Mouse (Mus musculus): Measurements from ENCODE around the gene Ubac2. TPM values are rescaled to one million over a fixed set of nuclear protein-coding genes. Genes with fewer than 3 reads are reported as not detected.

Ubac2 gene
- polyA plus RNA-seq, 1 experiment from 2014 or later, result 43.8 TPM

DNA sequence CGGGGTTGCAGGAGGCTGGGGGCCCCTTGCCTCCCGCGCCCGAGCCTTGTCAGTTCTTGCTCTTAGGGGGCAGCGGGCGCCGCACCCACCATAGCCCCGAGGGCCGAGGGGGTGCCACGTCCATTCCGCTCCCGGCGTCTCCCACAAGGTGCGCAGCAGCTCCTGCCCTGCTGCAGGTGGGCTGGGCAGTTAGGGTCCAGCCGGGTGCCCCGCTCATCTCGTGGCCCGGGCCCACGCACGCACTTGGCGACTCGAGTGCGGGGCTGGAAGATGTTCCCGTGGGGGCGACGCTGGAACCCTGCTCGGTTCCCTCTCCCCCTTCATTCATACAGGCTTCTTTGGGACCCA, 413 bp downstream of the Ubac2 start:
- peak; percentile 54; the same call in 1 of the 2 replicates for ATAC-seq (replicated peaks; ENCODE audit: low FRiP score)
- no peak for DNase-seq (ENCODE audit: low spot score)

DNA sequence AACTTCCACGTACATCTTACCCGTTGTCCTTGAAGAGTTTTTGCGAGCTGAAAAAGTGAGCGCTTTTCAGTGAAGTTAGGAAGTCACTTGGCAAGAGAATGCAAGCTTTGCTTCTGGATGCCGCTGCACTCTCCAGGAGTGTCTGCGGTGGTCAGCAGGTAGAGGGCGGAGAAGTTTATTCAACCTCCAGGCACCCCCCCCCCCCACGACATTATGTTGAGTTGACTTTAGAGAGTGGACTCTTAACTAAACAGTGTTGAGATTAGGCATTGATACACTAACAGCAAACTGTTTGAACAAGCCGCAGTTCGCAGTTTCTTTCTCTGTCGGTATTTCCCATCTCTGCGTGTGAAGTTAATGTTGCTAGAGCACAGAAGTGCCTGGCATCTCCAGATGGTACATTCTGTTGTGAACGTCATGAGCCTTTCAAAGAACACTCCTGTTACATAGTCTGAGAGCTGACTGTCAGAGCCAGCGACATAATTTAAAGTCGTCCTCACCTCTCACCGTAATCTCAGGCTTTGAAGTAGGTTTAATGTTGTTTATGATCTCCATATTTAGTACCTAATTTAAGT, 933 bp downstream of the Ubac2 start:
- DNase-seq (ENCODE audit: low spot score), result no peak
- Histone ChIP-seq H3K4me3 (ENCODE audit: low read depth, low read length) (peak overlapping the region; percentile 95), H3K36me3 (ENCODE audit: control insufficient read depth, insufficient read depth, low read length) (no peaks in the 10 kb centered on the region), H3K9ac (ENCODE audit: low read depth, low read length) (peak overlapping the region; percentile 93), H3K9me3 (ENCODE audit: control insufficient read depth, low read length) (no peaks in the 10 kb centered on the region), H3K4me2 (peak overlapping the region; percentile 96), H3K27me3 (replicated peaks; ENCODE audit: control insufficient read depth, insufficient read depth, low read length) (no peaks in the 10 kb centered on the region), H3K27ac (ENCODE audit: low read depth, low read length) (no peak overlapping the region), H3K4me1 (replicated peaks; ENCODE audit: control insufficient read depth, insufficient read depth, low read length) (no peaks in the 10 kb centered on the region; the same call in none of the 2 replicates)
- ATAC-seq (replicated peaks; ENCODE audit: low FRiP score), result no peak
- WGBS, result 18% methylated on average over 16 of the region's 16 CpGs

More for the DNA sequence above, 413 bp downstream of the Ubac2 start:
- Histone ChIP-seq H3K36me3 (ENCODE audit: control insufficient read depth, insufficient read depth, low read length) (no peaks in the 10 kb centered on the region), H3K4me2 (peak overlapping the region; percentile 96), H3K9ac (ENCODE audit: low read depth, low read length) (peak overlapping the region; percentile 93), H3K27me3 (replicated peaks; ENCODE audit: control insufficient read depth, insufficient read depth, low read length) (no peaks in the 10 kb centered on the region), H3K4me1 (replicated peaks; ENCODE audit: control insufficient read depth, insufficient read depth, low read length) (no peaks in the 10 kb centered on the region; the same call in 1 of the 2 replicates), H3K9me3 (ENCODE audit: control insufficient read depth, low read length) (no peaks in the 10 kb centered on the region), H3K27ac (ENCODE audit: low read depth, low read length) (peak overlapping the region; percentile 95), H3K4me3 (ENCODE audit: low read depth, low read length) (peak overlapping the region; percentile 95)
- WGBS, result under 1% methylated on average over 27 of the region's 27 CpGs

DNA sequence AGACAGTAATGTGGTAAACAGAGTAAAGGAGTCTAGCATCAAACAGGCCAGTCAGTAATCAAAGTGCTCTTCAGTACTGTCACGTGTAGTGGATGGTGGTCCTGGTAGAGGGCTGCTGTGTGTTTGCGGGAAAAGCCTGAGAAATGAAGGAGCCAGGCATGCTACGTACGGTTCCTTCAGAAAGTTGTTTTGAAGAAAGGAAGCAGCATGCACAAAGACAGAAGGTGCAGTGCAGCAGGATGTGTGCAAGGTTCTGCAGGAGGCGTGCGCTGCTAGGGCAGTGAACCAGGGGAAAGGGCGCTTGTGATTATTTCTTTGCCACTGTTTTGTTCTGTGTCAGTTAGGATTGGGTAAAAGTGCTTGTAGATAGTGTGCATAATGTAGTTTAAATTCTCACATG, 2.8 kb downstream of the Ubac2 start:
- H3K27ac ChIP-seq (ENCODE audit: low read depth, low read length), result no peak overlapping the region
- DNase-seq (ENCODE audit: low spot score), result no peak
- H3K9me3 ChIP-seq (ENCODE audit: control insufficient read depth, low read length), result no peaks in the 10 kb centered on the region
- no peaks in the 10 kb centered on the region; the same call in none of the 2 replicates for H3K4me1 ChIP-seq (replicated peaks; ENCODE audit: control insufficient read depth, insufficient read depth, low read length)
- H3K27me3 ChIP-seq (replicated peaks; ENCODE audit: control insufficient read depth, insufficient read depth, low read length), result no peaks in the 10 kb centered on the region
- no peak overlapping the region for H3K9ac ChIP-seq (ENCODE audit: low read depth, low read length)
- no peak overlapping the region for H3K4me2 ChIP-seq
- WGBS, result 86% methylated on average over 7 of the region's 7 CpGs
- H3K36me3 ChIP-seq (ENCODE audit: control insufficient read depth, insufficient read depth, low read length), result no peaks in the 10 kb centered on the region
- no peak overlapping the region for H3K4me3 ChIP-seq (ENCODE audit: low read depth, low read length)
- no peak for ATAC-seq (replicated peaks; ENCODE audit: low FRiP score)

DNA sequence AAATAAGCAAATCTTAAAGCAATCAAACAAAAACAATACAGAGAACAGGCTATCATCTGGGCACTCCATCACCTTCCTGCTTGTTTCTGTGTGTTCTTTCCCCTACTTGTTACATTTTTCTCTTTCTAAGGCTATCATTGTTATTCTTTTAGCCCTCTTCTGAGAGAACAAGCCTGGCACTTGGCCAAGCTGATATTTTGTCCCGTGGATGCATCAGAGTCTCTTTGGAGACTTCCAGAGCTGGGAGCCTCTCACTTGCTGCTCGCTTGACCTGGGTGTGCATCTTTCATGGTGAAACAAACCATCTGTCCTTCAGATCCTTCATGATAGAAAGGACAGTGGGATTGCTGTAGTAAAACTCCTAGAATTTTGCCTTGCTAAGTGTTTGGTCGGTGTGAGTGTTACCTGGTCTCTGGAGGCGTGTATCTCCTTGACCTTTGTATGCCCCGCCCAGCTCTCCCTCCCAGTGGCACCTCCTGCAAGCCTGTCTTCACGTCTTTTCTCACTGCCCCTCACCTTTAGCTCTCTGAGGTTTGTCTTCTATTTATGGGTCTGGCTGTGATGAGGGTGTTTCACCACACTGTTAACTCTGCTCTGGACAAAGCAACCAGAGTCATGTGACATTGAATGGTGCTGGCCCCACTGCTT, 5.9 kb downstream of the Ubac2 start:
- DNase-seq (ENCODE audit: low spot score), result no peak
- no peak for ATAC-seq (replicated peaks; ENCODE audit: low FRiP score)

DNA sequence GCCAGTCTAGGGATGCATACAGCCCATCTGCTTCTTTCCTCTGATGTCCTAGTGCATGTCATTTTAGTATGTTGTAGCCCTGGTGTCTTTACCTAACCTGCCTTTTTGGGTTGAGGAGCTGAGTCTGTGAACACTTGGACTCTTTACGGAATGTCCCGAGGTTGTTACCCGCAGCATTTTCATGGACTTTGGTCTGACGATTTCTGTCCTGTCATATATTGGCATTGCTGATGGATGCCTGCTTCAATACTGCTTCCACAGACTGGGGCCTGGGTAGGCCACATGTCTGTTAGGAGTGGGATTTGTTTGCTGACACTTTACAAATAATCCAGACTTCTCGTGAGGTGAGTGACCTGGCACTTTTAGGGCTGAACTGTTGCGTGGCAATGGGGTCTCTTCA, 15.3 kb downstream of the Ubac2 start:
- Histone ChIP-seq H3K9ac (ENCODE audit: low read depth, low read length) (no peak overlapping the region), H3K27me3 (replicated peaks; ENCODE audit: control insufficient read depth, insufficient read depth, low read length) (no peaks in the 10 kb centered on the region), H3K27ac (ENCODE audit: low read depth, low read length) (no peak overlapping the region), H3K36me3 (ENCODE audit: control insufficient read depth, insufficient read depth, low read length) (no peaks in the 10 kb centered on the region), H3K4me3 (ENCODE audit: low read depth, low read length) (no peak overlapping the region), H3K9me3 (ENCODE audit: control insufficient read depth, low read length) (no peaks in the 10 kb centered on the region), H3K4me1 (replicated peaks; ENCODE audit: control insufficient read depth, insufficient read depth, low read length) (no peaks in the 10 kb centered on the region), H3K4me2 (no peak overlapping the region)
- ATAC-seq (replicated peaks; ENCODE audit: low FRiP score) (no peak), DNase-seq (ENCODE audit: low spot score) (no peak)
- 80% methylated on average over 6 of the region's 6 CpGs for WGBS

More for the DNA sequence above, 5.9 kb downstream of the Ubac2 start:
- Histone ChIP-seq H3K4me2 (no peak overlapping the region), H3K9me3 (ENCODE audit: control insufficient read depth, low read length) (no peaks in the 10 kb centered on the region), H3K9ac (ENCODE audit: low read depth, low read length) (no peak overlapping the region), H3K27ac (ENCODE audit: low read depth, low read length) (no peak overlapping the region), H3K36me3 (ENCODE audit: control insufficient read depth, insufficient read depth, low read length) (no peaks in the 10 kb centered on the region), H3K27me3 (replicated peaks; ENCODE audit: control insufficient read depth, insufficient read depth, low read length) (no peaks in the 10 kb centered on the region), H3K4me3 (ENCODE audit: low read depth, low read length) (no peak overlapping the region), H3K4me1 (replicated peaks; ENCODE audit: control insufficient read depth, insufficient read depth, low read length) (no peaks in the 10 kb centered on the region; the same call in none of the 2 replicates)
- WGBS, result 62% methylated on average over 6 of the region's 6 CpGs

DNA sequence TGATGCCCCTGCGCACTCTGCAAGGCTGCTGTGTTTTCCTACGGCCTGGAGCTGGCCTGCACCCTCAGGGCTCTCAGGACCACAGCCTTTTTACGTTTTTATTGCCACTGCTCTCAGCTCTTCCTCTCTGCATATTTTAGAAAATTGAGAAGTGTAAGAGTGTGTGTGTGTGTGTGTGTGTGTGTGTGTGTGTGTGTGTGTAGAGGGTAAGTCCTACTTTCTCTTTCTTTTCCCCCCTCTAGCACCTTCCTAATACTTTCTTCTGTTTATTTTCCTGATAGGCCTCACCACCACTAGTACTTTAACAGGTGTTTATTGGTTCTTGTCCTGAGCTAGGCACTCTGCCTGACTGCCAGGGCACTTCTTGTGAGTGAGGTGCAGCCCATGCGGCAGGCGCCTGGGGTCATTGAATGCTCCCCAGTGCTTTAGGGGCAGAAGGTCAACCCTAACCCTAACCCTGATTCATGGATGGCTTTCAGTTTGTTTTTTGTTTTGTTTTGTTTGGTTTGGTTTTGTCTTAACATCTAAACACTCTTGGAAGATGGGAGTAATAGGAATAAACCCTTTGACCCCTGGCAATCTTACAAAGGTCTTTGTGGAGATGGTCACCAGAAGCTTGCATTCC, 16.2 kb downstream of the Ubac2 start:
- 89% methylated on average over 5 of the region's 5 CpGs for WGBS

DNA sequence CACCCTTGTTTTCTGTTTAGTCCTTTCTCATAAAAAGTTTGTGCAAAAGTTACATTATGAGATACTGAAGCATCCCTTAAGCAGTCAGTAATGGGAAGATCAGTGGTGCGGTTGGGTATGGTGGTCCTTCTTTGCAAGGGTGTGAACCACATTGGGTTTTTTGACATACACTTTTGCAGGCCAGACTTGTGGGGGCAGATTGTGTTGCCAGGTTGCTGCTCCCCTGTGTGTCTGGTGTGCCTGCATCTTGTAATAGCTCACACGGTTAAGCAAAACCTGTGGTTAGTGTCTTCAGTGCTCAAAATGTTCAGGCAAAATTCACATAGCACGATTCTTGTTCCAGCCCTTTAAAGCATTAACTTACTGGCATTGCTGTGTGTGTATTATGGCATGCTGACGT, 16.9 kb downstream of the Ubac2 start:
- Histone ChIP-seq H3K36me3 (ENCODE audit: control insufficient read depth, insufficient read depth, low read length) (no peaks in the 10 kb centered on the region), H3K27ac (ENCODE audit: low read depth, low read length) (no peak overlapping the region), H3K4me2 (no peak overlapping the region), H3K4me1 (replicated peaks; ENCODE audit: control insufficient read depth, insufficient read depth, low read length) (no peaks in the 10 kb centered on the region), H3K4me3 (ENCODE audit: low read depth, low read length) (no peak overlapping the region), H3K27me3 (replicated peaks; ENCODE audit: control insufficient read depth, insufficient read depth, low read length) (no peaks in the 10 kb centered on the region), H3K9me3 (ENCODE audit: control insufficient read depth, low read length) (no peaks in the 10 kb centered on the region), H3K9ac (ENCODE audit: low read depth, low read length) (no peak overlapping the region)
- no peak for DNase-seq (ENCODE audit: low spot score)
- ATAC-seq (replicated peaks; ENCODE audit: low FRiP score), result no peak
- WGBS, result 88% methylated on average over 4 of the region's 4 CpGs

More for the DNA sequence above, 16.2 kb downstream of the Ubac2 start:
- Histone ChIP-seq H3K27me3 (replicated peaks; ENCODE audit: control insufficient read depth, insufficient read depth, low read length) (no peaks in the 10 kb centered on the region), H3K9me3 (ENCODE audit: control insufficient read depth, low read length) (no peaks in the 10 kb centered on the region), H3K9ac (ENCODE audit: low read depth, low read length) (no peak overlapping the region), H3K4me1 (replicated peaks; ENCODE audit: control insufficient read depth, insufficient read depth, low read length) (no peaks in the 10 kb centered on the region), H3K27ac (ENCODE audit: low read depth, low read length) (no peak overlapping the region), H3K4me3 (ENCODE audit: low read depth, low read length) (no peak overlapping the region), H3K36me3 (ENCODE audit: control insufficient read depth, insufficient read depth, low read length) (no peaks in the 10 kb centered on the region), H3K4me2 (no peak overlapping the region)
- ATAC-seq (replicated peaks; ENCODE audit: low FRiP score), result no peak
- no peak for DNase-seq (ENCODE audit: low spot score)

DNA sequence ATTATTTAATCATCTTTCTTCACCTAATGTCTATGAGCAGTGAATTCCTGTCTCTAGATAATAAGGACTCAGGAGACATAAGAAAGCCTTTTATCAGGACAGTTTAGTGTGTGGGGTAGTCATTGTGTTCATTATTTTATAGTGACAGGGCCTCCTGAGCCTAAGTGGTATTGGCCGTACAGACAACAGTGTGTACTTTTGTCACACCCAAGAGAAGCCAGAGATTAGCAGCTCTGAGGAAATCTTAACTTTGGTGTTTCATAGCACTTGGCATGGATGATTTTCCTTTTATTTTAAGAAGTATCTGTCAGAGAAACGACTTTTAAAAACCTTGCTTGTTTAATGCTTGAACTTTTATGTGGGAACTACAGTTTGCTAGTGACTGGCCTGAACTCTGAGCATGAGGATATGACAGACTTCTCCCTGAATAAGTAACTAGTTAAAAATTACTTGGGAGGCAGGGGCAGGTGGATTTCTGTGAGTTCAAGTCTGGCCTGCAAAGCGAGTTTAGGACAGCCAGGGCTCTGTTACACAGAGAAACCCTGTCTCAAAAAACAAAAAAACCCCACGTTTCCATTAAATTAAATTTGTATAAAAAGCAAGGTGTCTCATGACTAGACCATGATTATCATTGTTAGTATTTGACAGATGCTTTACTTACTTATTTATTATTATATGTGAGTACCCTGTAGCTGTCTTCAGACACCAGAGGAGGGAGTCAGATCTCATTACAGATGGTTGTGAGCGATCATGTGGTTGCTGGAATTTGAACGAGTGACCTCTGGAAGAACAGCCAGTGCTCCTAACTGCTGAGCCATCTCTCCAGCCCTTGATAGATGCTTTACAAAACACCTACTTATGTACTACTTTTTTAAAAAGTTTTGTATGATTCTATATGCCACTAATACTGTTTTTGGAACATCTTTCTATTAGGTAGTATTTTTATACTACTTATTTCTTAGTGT, 18.0 kb downstream of the Ubac2 start:
- 77% methylated on average over 6 of the region's 6 CpGs for WGBS
- no peak for DNase-seq (ENCODE audit: low spot score)
- ATAC-seq (replicated peaks; ENCODE audit: low FRiP score), result no peak
- Histone ChIP-seq H3K27me3 (replicated peaks; ENCODE audit: control insufficient read depth, insufficient read depth, low read length) (no peaks in the 10 kb centered on the region), H3K9me3 (ENCODE audit: control insufficient read depth, low read length) (no peaks in the 10 kb centered on the region), H3K36me3 (ENCODE audit: control insufficient read depth, insufficient read depth, low read length) (no peaks in the 10 kb centered on the region), H3K9ac (ENCODE audit: low read depth, low read length) (no peak overlapping the region), H3K4me2 (no peak overlapping the region), H3K27ac (ENCODE audit: low read depth, low read length) (no peak overlapping the region), H3K4me3 (ENCODE audit: low read depth, low read length) (no peak overlapping the region), H3K4me1 (replicated peaks; ENCODE audit: control insufficient read depth, insufficient read depth, low read length) (no peaks in the 10 kb centered on the region)

Measured in liver, embryonic 11.5 days (tissue).